Mouse (Mus musculus): ENCODE measurements at regions not wholly inside any gene's neighbourhood (a gene's known extent, or its start where the extent isn't known, plus 50 kb on each side); places are given as distances from the start of the nearest gene placed in this dataset.

GRCm38 (mm10) chr1:124674420-124674819 lies 629.1 kb upstream of the Dpp10 start:
- no peak for DNase-seq (ENCODE audit: low read depth)

GRCm38 (mm10) chr1:124652872-124653271 lies 607.5 kb upstream of the Dpp10 start:
- no peak for DNase-seq (ENCODE audit: low read depth)

GRCm38 (mm10) chr1:124652251-124652861 lies 607.0 kb upstream of the Dpp10 start:
- no peak for DNase-seq (ENCODE audit: low read depth)

- DNase-seq (ENCODE audit: low read depth), result no peak
Observed at GRCm38 (mm10) chr1:124635246-124635768, 589.9 kb upstream of the Dpp10 start.

GRCm38 (mm10) chr1:124630084-124630483 lies 584.7 kb upstream of the Dpp10 start:
- DNase-seq (ENCODE audit: low read depth), result no peak

GRCm38 (mm10) chr1:124584620-124585019 lies 539.3 kb upstream of the Dpp10 start:
- DNase-seq (ENCODE audit: low read depth), result no peak

All from c-Kit-positive CD71-positive TER-119-negative erythroid progenitor cells, embryonic 14.5 days (primary cell).